Mouse (Mus musculus): ENCODE measurements around the gene Exoc3l.

Gene Exoc3l

GRCm38 (mm10) chr8:105268342-105269074 lies 27.4 kb downstream of the Exoc3l start:
- peak in 1 of 2 experiments; percentile 24 for DNase-seq (ENCODE audit: low spot score in 2 of 2)

DNA sequence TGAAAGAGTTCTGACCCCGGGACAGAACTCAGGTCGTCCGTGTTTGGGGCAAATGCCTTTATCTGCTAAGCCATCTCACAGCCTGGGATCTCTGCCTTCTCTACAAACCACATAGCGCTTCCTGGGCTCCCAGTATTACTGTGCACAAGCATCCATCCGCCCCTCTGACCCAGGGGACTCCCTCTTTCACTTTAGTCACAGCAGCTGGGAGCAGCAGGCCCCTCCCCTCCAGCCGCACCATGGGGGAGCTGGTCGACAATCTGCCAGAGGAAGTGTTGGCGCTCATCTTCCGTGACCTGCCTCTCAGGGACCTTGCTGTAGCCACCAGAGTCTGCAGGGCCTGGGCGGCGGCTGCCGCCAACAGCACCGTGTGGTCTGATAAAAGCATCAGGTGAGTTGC lies 29.1 kb downstream of the Exoc3l start:
- DNase-seq (ENCODE audit: low spot score in 2 of 2), result peak in 1 of 2 experiments; percentile 56

GRCm38 (mm10) chr8:105265128-105265527 lies 30.8 kb downstream of the Exoc3l start:
- peak in 1 of 2 experiments; percentile 52 for DNase-seq (ENCODE audit: low spot score in 2 of 2)

DNA sequence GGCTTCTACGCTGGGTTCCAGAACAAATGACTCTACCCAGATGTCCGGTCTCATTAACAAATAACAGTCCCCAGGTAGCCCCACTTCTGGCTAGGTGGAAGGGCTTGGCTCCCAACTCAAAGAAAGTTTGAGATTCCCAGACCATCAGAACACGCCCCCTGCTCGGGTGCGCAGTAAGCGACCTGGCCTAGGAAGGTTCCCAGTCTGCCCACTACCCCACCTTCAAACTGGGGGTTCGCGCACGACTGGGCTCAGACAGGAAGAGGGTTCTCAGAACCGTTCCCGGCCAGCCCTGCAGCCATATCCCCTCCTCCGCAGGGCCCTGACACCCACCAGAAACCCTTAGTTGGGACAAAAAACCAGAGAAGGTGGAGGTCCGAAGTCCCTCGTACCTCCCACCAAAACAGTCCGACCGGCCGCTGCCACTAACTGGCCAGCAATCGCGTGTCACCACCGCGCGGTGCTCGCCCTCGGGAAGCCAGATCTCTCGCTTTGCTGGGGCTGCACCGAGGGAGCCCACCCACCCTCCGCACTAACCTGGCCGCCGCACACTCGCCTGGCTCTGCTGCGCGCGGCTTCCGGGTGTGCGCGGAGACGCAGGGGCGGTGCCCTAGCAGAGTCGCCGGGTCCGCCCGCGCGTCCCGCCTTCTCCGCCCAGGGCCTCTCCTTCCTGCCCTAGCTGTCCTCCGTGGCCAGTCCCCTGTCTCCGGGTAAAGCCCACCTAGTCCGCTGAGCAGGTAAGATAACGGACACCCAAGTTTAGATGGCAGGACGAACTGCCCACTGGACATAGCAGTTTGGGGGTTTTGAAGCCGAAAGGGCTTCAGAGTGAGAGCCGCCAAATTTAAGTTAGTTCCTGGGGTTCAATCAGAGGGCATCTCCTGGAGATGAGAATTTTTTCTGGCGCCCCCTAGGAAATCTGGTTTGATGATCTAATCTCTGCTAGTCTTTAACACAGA lies 31.6 kb downstream of the Exoc3l start, which contains the start of the genes Tradd and Fbxl8:
TSS of gene Tradd (minus strand) at position 586 of the 959 bp plus-strand sequence.
TSS of gene Fbxl8 (plus strand) at position 625 of the 959 bp plus-strand sequence.
- DNase-seq (ENCODE audit: low spot score in 2 of 2), result peak; percentile 70 to 83

DNA sequence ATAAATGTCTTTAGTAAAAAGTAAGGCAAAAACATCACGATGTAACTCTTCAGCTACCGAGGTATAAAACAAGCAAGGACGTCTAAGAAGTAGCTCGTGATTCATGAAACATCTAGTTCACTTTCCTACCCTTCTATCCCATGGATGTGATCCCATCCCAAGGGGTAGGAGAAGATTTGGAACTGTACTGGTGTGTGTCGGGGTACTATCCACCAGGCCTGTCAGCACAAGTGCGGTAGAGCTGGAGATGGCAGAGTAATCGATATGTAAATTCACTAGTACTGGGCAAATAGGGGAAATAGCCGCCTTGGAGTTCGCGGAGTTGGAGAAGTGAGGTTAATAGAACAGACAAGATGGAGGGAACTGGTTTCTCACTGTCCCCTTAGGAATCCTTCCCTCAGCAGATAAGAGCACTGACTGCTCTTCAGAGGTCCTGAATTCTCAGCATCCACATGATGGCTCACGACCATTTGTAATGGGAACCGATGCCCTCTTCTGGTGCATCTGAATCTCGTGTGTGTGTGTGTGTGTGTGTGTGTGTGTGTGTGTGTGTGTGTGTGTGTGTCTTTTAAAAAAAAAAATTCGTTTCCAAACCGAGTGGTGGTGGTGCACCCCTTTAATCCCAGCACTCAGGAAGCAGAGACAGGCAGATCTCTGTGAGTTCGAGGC lies 32.5 kb downstream of the Exoc3l start:
- no peak for DNase-seq (ENCODE audit: low spot score in 2 of 2)

GRCm38 (mm10) chr8:105261326-105261980 lies 34.4 kb downstream of the Exoc3l start:
- no peak for DNase-seq (ENCODE audit: low spot score in 2 of 2)

DNA sequence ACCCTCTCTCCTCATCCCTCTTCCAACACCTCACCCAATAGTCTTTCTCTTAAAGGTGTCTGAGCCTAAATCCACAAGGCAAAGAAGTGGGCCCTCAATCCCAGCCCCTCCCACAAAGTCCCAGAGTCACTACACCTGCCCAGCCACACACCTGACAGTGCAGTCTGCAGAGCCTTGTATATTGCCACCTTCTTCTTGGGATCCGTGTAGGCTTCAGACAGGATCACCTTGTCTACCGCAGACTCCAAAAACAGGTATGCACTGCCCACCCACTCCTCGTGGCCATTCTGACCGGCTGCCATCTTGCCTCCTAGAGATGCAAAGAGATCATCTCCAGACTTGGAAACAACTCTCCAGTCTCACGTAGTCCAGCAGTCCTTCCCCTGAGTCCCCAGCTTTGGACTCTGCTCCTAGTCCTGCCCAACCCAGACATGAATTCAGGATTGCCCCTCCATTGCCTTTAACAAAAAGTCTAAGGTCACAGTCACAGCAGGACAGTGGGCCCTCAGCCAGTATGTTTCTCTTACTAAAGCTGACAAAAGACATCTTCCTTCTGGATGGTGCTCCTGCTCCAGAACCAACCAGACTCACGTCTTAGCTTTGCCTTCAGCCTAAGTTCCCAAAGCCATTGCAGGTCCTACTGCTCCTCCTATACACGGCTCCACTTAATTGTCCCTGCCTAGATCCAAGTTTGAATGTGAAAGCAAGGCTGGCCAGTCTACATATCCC lies 35.4 kb downstream of the Exoc3l start:
- no peak for DNase-seq (ENCODE audit: low spot score in 2 of 2)

DNA sequence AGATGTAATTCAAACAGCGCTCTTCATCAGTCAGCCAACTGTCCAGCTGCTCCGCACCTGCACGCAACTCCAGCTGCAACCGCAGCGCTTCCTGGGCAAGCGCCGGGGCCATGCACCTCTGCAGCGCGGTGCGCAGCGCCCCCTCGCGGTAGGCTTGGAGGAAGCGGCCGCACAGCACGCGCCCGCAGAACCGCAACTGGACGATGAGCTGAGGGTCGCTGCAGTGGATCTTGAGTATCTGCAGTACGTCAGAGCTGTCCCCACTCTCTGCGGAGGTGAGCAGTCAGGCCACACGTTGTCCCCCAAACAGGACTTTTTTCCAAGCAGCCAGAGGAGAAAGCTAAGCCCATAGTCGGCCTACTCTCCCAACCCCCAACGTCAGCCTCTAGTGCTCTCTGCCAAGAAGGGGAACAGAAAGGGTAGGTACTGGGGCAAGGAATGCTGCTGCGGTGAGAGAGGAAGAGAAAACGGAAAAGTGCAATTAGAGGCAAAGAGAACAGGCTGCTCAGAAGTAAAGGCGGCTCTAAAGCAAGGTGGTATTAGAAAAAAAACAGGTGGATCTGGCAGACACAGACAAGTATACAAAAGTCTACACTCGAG lies 36.1 kb downstream of the Exoc3l start:
- peak; percentile 80 to 88 for DNase-seq (ENCODE audit: low spot score in 2 of 2)

DNA sequence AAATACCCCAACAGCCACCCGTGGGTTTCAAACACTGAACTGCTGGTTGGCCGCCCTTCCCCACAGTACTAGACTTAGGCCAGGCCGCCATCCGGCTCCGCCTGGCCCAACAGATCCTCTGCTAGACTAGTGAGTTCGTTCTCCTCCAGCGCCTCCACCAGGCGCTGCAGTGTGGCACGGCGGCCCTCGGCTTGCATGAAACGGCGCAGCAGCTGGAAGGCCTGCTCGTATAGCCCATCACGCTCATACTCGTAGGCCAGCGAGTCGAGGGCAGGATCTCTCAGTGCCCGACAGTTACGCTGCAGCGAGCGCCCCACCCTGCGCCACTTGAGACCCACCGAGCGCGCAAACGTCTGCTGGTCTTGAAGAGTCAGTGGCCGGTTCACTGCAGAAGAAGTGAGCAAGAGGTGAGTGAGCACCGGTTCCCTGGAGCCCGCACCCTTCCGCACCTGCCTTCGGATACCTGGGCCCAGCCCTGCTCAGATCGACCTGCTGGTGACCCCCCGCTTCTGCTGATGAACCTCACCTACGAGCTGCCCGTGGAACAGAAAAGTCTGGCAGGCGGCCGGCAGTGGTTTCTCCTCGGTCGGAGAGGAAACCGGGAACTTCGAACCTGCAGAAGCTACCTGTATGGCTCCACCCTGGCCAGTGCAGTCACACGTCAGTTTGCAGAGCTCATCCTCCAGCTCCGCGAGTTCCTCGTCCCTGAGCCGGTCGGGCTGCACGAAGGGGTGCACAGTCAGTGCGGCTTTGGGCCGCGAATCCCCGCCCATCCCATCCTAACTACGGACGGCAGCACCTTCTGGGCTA lies 36.8 kb downstream of the Exoc3l start:
- no peak for DNase-seq (ENCODE audit: low spot score in 2 of 2)

DNA sequence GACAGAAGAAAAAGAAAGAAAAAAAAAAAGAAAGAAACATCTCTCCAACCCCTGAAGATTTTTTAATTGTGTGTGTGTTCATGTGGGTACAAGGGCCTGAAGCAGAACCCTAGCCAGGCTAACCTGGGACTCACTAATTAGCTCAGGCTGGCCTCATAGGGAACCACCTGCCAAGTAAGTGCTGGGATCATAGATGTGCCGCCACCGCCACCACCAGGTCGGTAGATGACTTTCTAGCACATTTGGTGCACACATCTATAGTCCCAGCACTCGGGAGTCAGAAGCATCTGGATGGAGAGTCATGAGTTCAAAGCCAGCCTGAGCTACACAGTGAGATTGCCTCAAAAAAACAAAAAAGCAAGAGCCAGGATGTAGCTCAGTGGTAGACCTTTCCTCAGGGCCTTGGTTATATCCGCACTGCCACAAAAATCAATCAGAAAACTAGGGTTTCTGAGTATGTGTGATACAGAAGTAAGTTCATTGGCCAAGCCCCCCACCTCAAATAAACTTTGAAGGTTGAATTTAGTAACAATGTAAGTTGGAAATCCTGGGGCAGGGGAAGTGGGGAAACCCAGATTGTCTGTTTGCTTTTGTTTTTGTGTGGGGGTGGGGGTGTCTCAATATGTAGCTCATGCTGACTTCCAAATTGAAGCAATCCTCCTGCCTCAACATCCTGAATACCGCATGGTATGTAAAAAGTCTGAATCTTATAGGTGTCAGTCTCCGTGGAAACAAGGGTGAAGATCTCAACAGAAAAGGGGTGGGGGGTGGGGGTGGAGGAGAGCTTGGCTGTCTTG lies 38.4 kb downstream of the Exoc3l start:
- DNase-seq (ENCODE audit: low spot score in 2 of 2), result no peak

- peak in 1 of 2 experiments; percentile 74 for DNase-seq (ENCODE audit: low spot score in 2 of 2)
These were observed 40.9 kb downstream of the Exoc3l start, which contains the start of gene B3gnt9 for GRCm38 (mm10) chr8:105254966-105255350. B3gnt9 (minus strand) TSS chr8:105255153.

GRCm38 (mm10) chr8:105254152-105254965 lies 41.5 kb downstream of the Exoc3l start:
- peak; percentile 88 to 96 for DNase-seq (ENCODE audit: low spot score in 2 of 2)

DNA sequence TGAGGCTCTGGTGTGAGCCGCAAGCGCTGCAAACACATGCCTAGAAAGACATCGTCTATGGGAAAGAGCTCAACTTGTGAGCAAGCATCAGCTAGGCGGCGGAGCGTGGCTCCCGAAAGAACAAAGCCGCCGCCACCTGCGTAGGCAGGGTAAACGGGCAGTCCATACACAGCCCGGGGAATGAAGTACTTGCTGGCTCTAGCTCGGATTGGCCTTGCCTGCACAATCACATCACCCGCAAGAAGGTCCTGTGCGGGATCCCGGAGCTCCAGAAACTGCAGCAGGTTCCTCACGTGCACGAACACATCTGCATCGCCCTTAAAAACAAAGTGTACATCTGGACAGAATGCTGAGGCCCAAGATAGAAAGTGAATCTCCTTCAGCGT lies 42.1 kb downstream of the Exoc3l start:
- no peak for DNase-seq (ENCODE audit: low spot score in 2 of 2)

GRCm38 (mm10) chr8:105252680-105253537 lies 43.0 kb downstream of the Exoc3l start:
- DNase-seq (ENCODE audit: low spot score in 2 of 2), result no peak

DNA sequence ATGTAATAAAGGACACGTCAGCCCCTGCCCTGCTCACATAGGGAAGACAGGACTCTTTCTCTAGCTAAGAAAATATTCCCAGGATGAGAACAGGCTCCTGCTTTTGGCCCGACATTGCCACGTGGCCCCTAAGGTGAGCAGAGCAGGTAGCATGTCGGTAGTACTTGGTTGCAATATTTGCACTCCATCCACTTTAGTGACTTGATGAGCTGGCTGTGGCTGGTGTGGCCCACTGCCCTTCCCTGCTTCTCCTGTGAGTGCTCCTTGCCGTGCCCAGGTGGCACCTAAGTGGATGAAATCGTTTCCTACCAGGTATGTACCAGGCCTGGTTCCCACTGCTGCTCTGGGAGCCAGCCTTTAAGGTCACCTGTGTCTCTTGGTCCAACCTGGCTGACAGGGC lies 43.9 kb downstream of the Exoc3l start:
- no peak for DNase-seq (ENCODE audit: low spot score in 2 of 2)

GRCm38 (mm10) chr8:105241016-105241415 lies 54.9 kb downstream of the Exoc3l start:
- DNase-seq (ENCODE audit: low spot score in 2 of 2), result no peak
